16 mouse cellular contexts compared by ENCODE assay signal in the genomic region with DNA sequence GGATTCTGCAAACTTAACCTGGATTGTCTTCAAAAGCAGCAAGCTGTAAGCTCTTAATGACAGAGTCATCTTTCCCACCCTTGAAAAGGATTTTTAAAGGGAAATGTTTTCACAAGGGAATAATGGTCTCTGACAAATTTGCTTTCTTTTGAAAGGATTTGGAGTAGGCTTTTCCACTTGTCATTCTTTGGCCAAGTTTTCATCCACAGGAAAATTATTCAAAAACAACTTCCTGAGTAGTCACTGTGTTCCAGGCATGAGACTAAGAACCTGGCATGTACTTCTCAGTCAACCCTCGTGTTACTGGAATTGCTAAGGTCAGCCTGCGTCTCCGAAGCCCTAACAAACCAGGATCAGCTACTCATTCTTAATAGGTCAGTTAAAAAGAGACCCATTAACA. TPM values are rescaled to one million over a fixed set of nuclear protein-coding genes. Genes with fewer than 3 reads are reported as not detected.
"Had no signal": no experiment of that assay in that cellular context is flagged by ENCODE, and none has a peak within 500 bp of the region (broad histone marks: within the 10 kb centered on the region; RNA-seq: fewer than 3 reads in every experiment).

No protein-coding gene starts in this region.

- H3K9me3 ChIP-seq: lung, embryonic 15.5 days; midbrain, embryonic 13.5 days; midbrain, embryonic 15.5 days had no signal

- ATAC-seq: lung, postnatal 0 days; midbrain, embryonic 13.5 days; midbrain, embryonic 15.5 days had no signal

- H3K4me2 ChIP-seq: lung, embryonic 15.5 days; midbrain, embryonic 11.5 days; midbrain, embryonic 13.5 days; midbrain, embryonic 15.5 days; neural tube, embryonic 12.5 days had no signal

- DNase-seq: lung, adult 2 months; lung, postnatal 14 days; lung, postnatal 36 days; right cerebral cortex, postnatal 14 days; spleen, adult 18-20 months; thymus, adult 18-20 months; thymus, postnatal 14 days; thymus, postnatal 36 days had no signal

- H3K4me1 ChIP-seq: lung, embryonic 15.5 days; megakaryocyte, embryonic 14.5 days; midbrain, embryonic 13.5 days; midbrain, embryonic 15.5 days; neural tube, embryonic 12.5 days had no signal

- H3K27ac ChIP-seq: lung, embryonic 15.5 days; macrophage; midbrain, embryonic 13.5 days; midbrain, embryonic 15.5 days; neural tube, embryonic 12.5 days had no signal

- H3K36me3 ChIP-seq: lung, embryonic 15.5 days; midbrain, embryonic 13.5 days; midbrain, embryonic 15.5 days; neural tube, embryonic 12.5 days had no signal

- H3K4me3 ChIP-seq: lung, embryonic 15.5 days; megakaryocyte, embryonic 14.5 days; midbrain, embryonic 13.5 days; midbrain, embryonic 15.5 days; neural tube, embryonic 12.5 days had no signal

- H3K9ac ChIP-seq: lung, embryonic 15.5 days; midbrain, embryonic 13.5 days; midbrain, embryonic 15.5 days; neural tube, embryonic 12.5 days had no signal

- H3K27me3 ChIP-seq: lung, embryonic 15.5 days; megakaryocyte, embryonic 14.5 days; midbrain, embryonic 13.5 days; midbrain, embryonic 15.5 days; neural tube, embryonic 12.5 days had no signal

RNA-seq across cellular contexts. Expression of gene Tm4sf1, which starts 5.3 kb away (rescaled TPM):
- polyA plus RNA-seq: macrophage had no signal
